Mouse (Mus musculus) kidney, embryonic 15.5 days (tissue): ENCODE results near the gene Trak1. TPM values are rescaled to one million over a fixed set of nuclear protein-coding genes. Genes with fewer than 3 reads are reported as not detected.

ENCODE experiments used
- ATAC-seq: fragments of 200-750 bp; cut with Nextera tagmentation; replicated peaks from 2 replicates; pipeline ENCODE4 v1.8.0; 2017; ENCODE audit warnings: moderate TSS enrichment; ENCODE audit not compliant: low FRiP score
- H3K27ac ChIP-seq: fragments of 300-500 bp; sonication (generic); 2 replicates; pipeline ENCODE4 v1.5.1; 2015; ENCODE audit warnings: mild to moderate bottlenecking, inconsistent platforms
- H3K27me3 ChIP-seq: fragments of 300-500 bp; sonication (generic); 2 replicates; pipeline ENCODE4 v1.6.1; 2015; ENCODE audit warnings: inconsistent platforms
- H3K36me3 ChIP-seq: fragments of 300-500 bp; sonication (generic); 2 replicates; pipeline ENCODE4 v1.6.1; 2015; ENCODE audit warnings: inconsistent platforms
- H3K4me1 ChIP-seq: fragments of 300-500 bp; sonication (generic); 2 replicates; pipeline ENCODE4 v1.6.1; 2015; ENCODE audit warnings: inconsistent platforms
- H3K4me2 ChIP-seq: fragments of 300-500 bp; sonication (generic); 2 replicates; pipeline ENCODE4 v1.6.1; 2015; ENCODE audit warnings: moderate library complexity, mild to moderate bottlenecking, inconsistent platforms
- H3K4me3 ChIP-seq: fragments of 300-500 bp; sonication (generic); replicated peaks from 2 replicates; pipeline ENCODE4 v1.5.1; 2015; ENCODE audit warnings: mild to moderate bottlenecking, inconsistent platforms
- H3K9ac ChIP-seq: fragments of 300-500 bp; sonication (generic); 2 replicates; pipeline ENCODE4 v1.6.1; 2015; ENCODE audit warnings: mild to moderate bottlenecking, inconsistent platforms
- H3K9me3 ChIP-seq: fragments of 300-500 bp; sonication (generic); replicated peaks from 2 replicates; pipeline ENCODE4 v1.6.1; 2016; ENCODE audit warnings: inconsistent platforms
- WGBS: fragments of 180-500 bp; shearing (Covaris S2); methylation state at CpG from one replicate; pipeline ENCODE4 v1.1.7; 2015; ENCODE audit warnings: mixed read lengths; 5-methylcytosine and 5-hydroxymethylcytosine counted together
- polyA plus RNA-seq: library from polyadenylated mRNA; unstranded; fragments of >200 nt; fragmentation: Nextera tagmentation; extraction: Ambion mirVana; gene quantifications from 2 replicates; pipeline ENCODE4 v1.2.1, GENCODE M21; 2015

The Trak1 gene
- polyA plus RNA-seq, 1 experiment from 2014 or later = 18.7 TPM

- no peak overlapping the region for H3K9ac ChIP-seq
- no peak overlapping the region for H3K4me2 ChIP-seq
- H3K27me3 ChIP-seq = no peaks in the 10 kb centered on the region
- ATAC-seq = 0 out of 2 replicates have a peak, but pooled peaks have one; percentile 24
- no peaks in the 10 kb centered on the region for H3K9me3 ChIP-seq
- 23% methylated on average over 11 of the region's 11 CpGs for WGBS
- H3K27ac ChIP-seq = 0 out of 2 replicates have a peak overlapping the region, but pooled peaks have one; percentile 67
- no peaks in the 10 kb centered on the region for H3K36me3 ChIP-seq
- H3K4me1 ChIP-seq = peaks cover 57% of the 10 kb centered on the region
- no peak overlapping the region for H3K4me3 ChIP-seq
Observed at GRCm38 (mm10) chr9:121352131-121352606, 54.9 kb downstream of the Trak1 start.

- Histone ChIP-seq H3K4me3 (no peak overlapping the region), H3K27me3 (no peaks in the 10 kb centered on the region), H3K4me2 (no peak overlapping the region), H3K4me1 (peaks cover 51% of the 10 kb centered on the region), H3K9me3 (no peaks in the 10 kb centered on the region), H3K27ac (no peak overlapping the region), H3K9ac (no peak overlapping the region), H3K36me3 (no peaks in the 10 kb centered on the region)
- WGBS = 83% methylated on average over 9 of the region's 9 CpGs
- no peak for ATAC-seq
Observed at GRCm38 (mm10) chr9:121352726-121353125, 55.4 kb downstream of the Trak1 start.

- 64% methylated on average over 4 of the region's 4 CpGs for WGBS
- H3K4me2 ChIP-seq = no peak overlapping the region
Observed at GRCm38 (mm10) chr9:121354792-121355390, 57.6 kb downstream of the Trak1 start.

GRCm38 (mm10) chr9:121355431-121356141 is 58.3 kb downstream of the Trak1 start:
- Histone ChIP-seq H3K9ac (peak overlapping the region; percentile 26; the same call in 1 of the 2 replicates), H3K27ac (peak overlapping the region; percentile 54), H3K9me3 (no peaks in the 10 kb centered on the region), H3K36me3 (no peaks in the 10 kb centered on the region), H3K4me3 (no peak overlapping the region), H3K4me1 (peaks cover 59% of the 10 kb centered on the region), H3K4me2 (no peak overlapping the region), H3K27me3 (no peaks in the 10 kb centered on the region)
- no peak for ATAC-seq
- 63% methylated on average over 9 of the region's 9 CpGs for WGBS

More at GRCm38 (mm10) chr9:121354792-121355390, 57.6 kb downstream of the Trak1 start:
- peaks cover 57% of the 10 kb centered on the region for H3K4me1 ChIP-seq
- H3K27me3 ChIP-seq = no peaks in the 10 kb centered on the region
- H3K9ac ChIP-seq = no peak overlapping the region
- no peaks in the 10 kb centered on the region for H3K36me3 ChIP-seq
- H3K4me3 ChIP-seq = no peak overlapping the region
- no peaks in the 10 kb centered on the region for H3K9me3 ChIP-seq
- no peak for ATAC-seq
- peak overlapping the region; percentile 54 for H3K27ac ChIP-seq

GRCm38 (mm10) chr9:121357102-121357501 is 59.8 kb downstream of the Trak1 start:
- Histone ChIP-seq H3K27ac (no peak overlapping the region), H3K4me3 (no peak overlapping the region), H3K27me3 (no peaks in the 10 kb centered on the region), H3K9me3 (no peaks in the 10 kb centered on the region), H3K9ac (no peak overlapping the region), H3K36me3 (0 out of 2 replicates have a peak, but pooled peaks cover under 1% of the 10 kb centered on the region), H3K4me1 (peaks cover 54% of the 10 kb centered on the region), H3K4me2 (no peak overlapping the region)
- ATAC-seq = no peak
- whole genome bisulfite sequencing = 91% methylated on average over 5 of the region's 5 CpGs

- H3K4me1 ChIP-seq = peaks cover 47% of the 10 kb centered on the region
- H3K36me3 ChIP-seq = 0 out of 2 replicates have a peak, but pooled peaks cover 2% of the 10 kb centered on the region
- 89% methylated on average over 16 of the region's 16 CpGs for WGBS
- no peak overlapping the region for H3K9ac ChIP-seq
- no peak for ATAC-seq
- H3K4me3 ChIP-seq = no peak overlapping the region
- H3K27ac ChIP-seq = no peak overlapping the region
- no peaks in the 10 kb centered on the region for H3K9me3 ChIP-seq
- no peak overlapping the region for H3K4me2 ChIP-seq
- no peaks in the 10 kb centered on the region for H3K27me3 ChIP-seq
Observed at GRCm38 (mm10) chr9:121357582-121358275, 60.4 kb downstream of the Trak1 start.

- Histone ChIP-seq H3K9ac (no peak overlapping the region), H3K36me3 (0 out of 2 replicates have a peak, but pooled peaks cover 2% of the 10 kb centered on the region), H3K9me3 (no peaks in the 10 kb centered on the region), H3K4me2 (no peak overlapping the region), H3K4me3 (no peak overlapping the region), H3K27ac (0 out of 2 replicates have a peak overlapping the region, but pooled peaks have one; percentile 27), H3K4me1 (peaks cover 45% of the 10 kb centered on the region), H3K27me3 (no peaks in the 10 kb centered on the region)
- WGBS = 44% methylated on average over 8 of the region's 8 CpGs
- ATAC-seq = no peak
Observed at GRCm38 (mm10) chr9:121358418-121358817, 61.1 kb downstream of the Trak1 start.

- 0 out of 2 replicates have a peak overlapping the region, but pooled peaks have one; percentile 92 for H3K27ac ChIP-seq
- ATAC-seq = no peak
Observed at GRCm38 (mm10) chr9:121359266-121359972, 62.1 kb downstream of the Trak1 start.

GRCm38 (mm10) chr9:121360327-121360954 is 63.1 kb downstream of the Trak1 start:
- Histone ChIP-seq H3K27ac (peak overlapping the region; percentile 92), H3K4me2 (peak overlapping the region; percentile 17; the same call in 1 of the 2 replicates), H3K4me3 (no peak overlapping the region), H3K9me3 (no peaks in the 10 kb centered on the region), H3K9ac (peak overlapping the region; percentile 26; the same call in 1 of the 2 replicates), H3K4me1 (peaks cover 38% of the 10 kb centered on the region), H3K36me3 (peaks cover 16% of the 10 kb centered on the region), H3K27me3 (no peaks in the 10 kb centered on the region)
- 0 out of 2 replicates have a peak, but pooled peaks have one; percentile 17 for ATAC-seq
- 20% methylated on average over 12 of the region's 12 CpGs for WGBS

More at GRCm38 (mm10) chr9:121359266-121359972, 62.1 kb downstream of the Trak1 start:
- no peak overlapping the region for H3K4me3 ChIP-seq
- peaks cover 45% of the 10 kb centered on the region for H3K4me1 ChIP-seq
- peaks cover 7% of the 10 kb centered on the region for H3K36me3 ChIP-seq
- 64% methylated on average over 3 of the region's 3 CpGs for WGBS
- no peaks in the 10 kb centered on the region for H3K9me3 ChIP-seq
- H3K4me2 ChIP-seq = no peak overlapping the region
- H3K27me3 ChIP-seq = no peaks in the 10 kb centered on the region
- no peak overlapping the region for H3K9ac ChIP-seq

GRCm38 (mm10) chr9:121361010-121361409 is 63.7 kb downstream of the Trak1 start:
- Histone ChIP-seq H3K4me3 (no peak overlapping the region), H3K9ac (0 out of 2 replicates have a peak overlapping the region, but pooled peaks have one; percentile 26), H3K4me1 (peaks cover 32% of the 10 kb centered on the region), H3K4me2 (0 out of 2 replicates have a peak overlapping the region, but pooled peaks have one; percentile 17), H3K27me3 (no peaks in the 10 kb centered on the region), H3K36me3 (peaks cover 22% of the 10 kb centered on the region), H3K27ac (peak overlapping the region; percentile 92), H3K9me3 (no peaks in the 10 kb centered on the region)
- ATAC-seq = no peak
- 59% methylated on average over 9 of the region's 9 CpGs for WGBS

- 80% methylated on average over 19 of the region's 19 CpGs for WGBS
- Histone ChIP-seq H3K27me3 (no peaks in the 10 kb centered on the region), H3K4me2 (no peak overlapping the region), H3K4me3 (no peak overlapping the region), H3K4me1 (peaks cover 30% of the 10 kb centered on the region), H3K27ac (no peak overlapping the region), H3K9ac (no peak overlapping the region), H3K36me3 (peaks cover 27% of the 10 kb centered on the region), H3K9me3 (no peaks in the 10 kb centered on the region)
- ATAC-seq = no peak
Observed at GRCm38 (mm10) chr9:121363932-121364331, 66.6 kb downstream of the Trak1 start.
